9 mouse cellular contexts compared by ENCODE assay signal in the genomic region with DNA sequence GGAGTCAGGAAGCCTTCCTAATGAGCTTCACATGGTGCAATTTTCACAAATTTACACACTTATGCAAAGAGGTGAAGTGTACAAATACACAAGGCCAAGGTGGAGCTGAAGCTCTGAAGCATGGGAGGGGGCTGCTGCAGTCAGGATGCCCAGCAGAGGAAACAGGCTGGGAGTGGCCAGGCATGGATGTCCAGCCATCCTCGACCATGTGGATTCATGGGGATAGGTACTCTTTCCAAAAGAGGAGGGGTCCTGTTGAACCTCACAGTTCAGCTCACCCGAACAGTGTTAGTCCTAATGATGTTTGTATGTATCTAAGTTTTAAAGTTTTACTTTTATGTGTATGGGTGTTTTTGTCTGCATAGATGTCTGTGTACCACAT.
A peak's percentile ranks its signal among the peaks of the same experiment; 100 is the strongest.
DNase-seq lines count a peak whose midpoint lies in the region; ATAC-seq lines count a peak whose summit lies in the region.
"Had no signal": no experiment of that assay in that cellular context is flagged by ENCODE, and none has a peak within 500 bp of the region (broad histone marks: within the 10 kb centered on the region; RNA-seq: fewer than 3 reads in every experiment).

No protein-coding gene starts in this region.

- H3K27ac ChIP-seq in forebrain, embryonic 10.5 days, result peak overlapping the region; percentile 65
- no peak overlapping the region for H3K27ac ChIP-seq in forebrain, embryonic 11.5 days (ENCODE audit: low read depth, low read length)
- H3K27ac ChIP-seq in kidney, embryonic 16.5 days (ENCODE audit: low read length), result peak overlapping the region; percentile 94
- H3K27ac ChIP-seq in embryonic facial prominence, embryonic 13.5 days, result peak overlapping the region; percentile 48; the same call in 1 of the 2 replicates
- H3K27ac ChIP-seq in liver, embryonic 11.5 days (ENCODE audit: low read depth, low read length), result peak overlapping the region; percentile 25; the same call in 1 of the 2 replicates

- DNase-seq in forebrain, embryonic 10.5 days (ENCODE audit: extremely low spot score, low spot score), result no peak
- DNase-seq in forebrain, embryonic 11.5 days (ENCODE audit: low spot score), result no peak
- DNase-seq in kidney, postnatal 10 days, result no peak
- no peak for DNase-seq in liver, embryonic 11.5 days (ENCODE audit: low spot score)
- DNase-seq in ovary, postnatal 10 days (ENCODE audit: low spot score), result no peak
- DNase-seq in natural killer cell, adult 2 months (ENCODE audit: low spot score in 2 of 2), result no peak

- H3K9ac ChIP-seq in forebrain, embryonic 11.5 days (ENCODE audit: low read length), result no peak overlapping the region
- no peak overlapping the region for H3K9ac ChIP-seq in kidney, embryonic 16.5 days (replicated peaks; ENCODE audit: low read length)
- H3K9ac ChIP-seq in embryonic facial prominence, embryonic 13.5 days, result no peak overlapping the region
- no peak overlapping the region for H3K9ac ChIP-seq in liver, embryonic 11.5 days (ENCODE audit: low read depth, low read length)

- H3K27me3 ChIP-seq in forebrain, embryonic 10.5 days (ENCODE audit: poor library complexity, severe bottlenecking), result no peaks in the 10 kb centered on the region
- no peaks in the 10 kb centered on the region for H3K27me3 ChIP-seq in forebrain, embryonic 11.5 days (ENCODE audit: control insufficient read depth, insufficient read depth, low read length)
- no peaks in the 10 kb centered on the region for H3K27me3 ChIP-seq in kidney, embryonic 16.5 days (ENCODE audit: insufficient read depth, low read length)
- no peaks in the 10 kb centered on the region for H3K27me3 ChIP-seq in embryonic facial prominence, embryonic 13.5 days
- H3K27me3 ChIP-seq in liver, embryonic 11.5 days (replicated peaks; ENCODE audit: control insufficient read depth, insufficient read depth, low read length), result peaks cover 3% of the 10 kb centered on the region
- H3K27me3 ChIP-seq: Patski had no signal

- H3K4me3 ChIP-seq in forebrain, embryonic 10.5 days, result no peak overlapping the region
- no peak overlapping the region for H3K4me3 ChIP-seq in forebrain, embryonic 11.5 days (ENCODE audit: low read depth, low read length)
- no peak overlapping the region for H3K4me3 ChIP-seq in kidney, embryonic 16.5 days (ENCODE audit: low read length)
- H3K4me3 ChIP-seq in embryonic facial prominence, embryonic 13.5 days, result no peak overlapping the region
- no peak overlapping the region for H3K4me3 ChIP-seq in liver, embryonic 11.5 days (ENCODE audit: low read depth, low read length)

- no peaks in the 10 kb centered on the region for H3K36me3 ChIP-seq in forebrain, embryonic 10.5 days (replicated peaks)
- H3K36me3 ChIP-seq in forebrain, embryonic 11.5 days (ENCODE audit: control insufficient read depth, insufficient read depth, low read length), result no peaks in the 10 kb centered on the region
- 0 out of 2 replicates have a peak, but pooled peaks cover 3% of the 10 kb centered on the region for H3K36me3 ChIP-seq in kidney, embryonic 16.5 days (ENCODE audit: insufficient read depth, low read length)
- no peaks in the 10 kb centered on the region for H3K36me3 ChIP-seq in embryonic facial prominence, embryonic 13.5 days
- no peaks in the 10 kb centered on the region for H3K36me3 ChIP-seq in liver, embryonic 11.5 days (ENCODE audit: control insufficient read depth, insufficient read depth, low read length)

- H3K9me3 ChIP-seq in forebrain, embryonic 10.5 days, result no peaks in the 10 kb centered on the region
- H3K9me3 ChIP-seq in forebrain, embryonic 11.5 days (ENCODE audit: control insufficient read depth, low read length), result no peaks in the 10 kb centered on the region
- H3K9me3 ChIP-seq in kidney, embryonic 16.5 days (ENCODE audit: low read length), result no peaks in the 10 kb centered on the region
- H3K9me3 ChIP-seq in embryonic facial prominence, embryonic 13.5 days, result no peaks in the 10 kb centered on the region
- no peaks in the 10 kb centered on the region for H3K9me3 ChIP-seq in liver, embryonic 11.5 days (ENCODE audit: control insufficient read depth, low read length)

- no peak for ATAC-seq in forebrain, embryonic 11.5 days (replicated peaks; ENCODE audit: low FRiP score)
- ATAC-seq in kidney, embryonic 16.5 days (ENCODE audit: low FRiP score, low TSS enrichment), result peak; percentile 21
- no peak for ATAC-seq in embryonic facial prominence, embryonic 13.5 days (ENCODE audit: insufficient number of reproducible peaks, insufficient read depth, low FRiP score, low TSS enrichment, low read depth)
- no peak for ATAC-seq in liver, embryonic 11.5 days (replicated peaks; ENCODE audit: low FRiP score)
- ATAC-seq: Patski had no signal

- no peak overlapping the region for H3K4me2 ChIP-seq in forebrain, embryonic 11.5 days (ENCODE audit: low read depth, low read length, severe bottlenecking)
- no peak overlapping the region for H3K4me2 ChIP-seq in kidney, embryonic 16.5 days (replicated peaks; ENCODE audit: low read depth, low read length)
- H3K4me2 ChIP-seq in embryonic facial prominence, embryonic 13.5 days, result no peak overlapping the region
- no peak overlapping the region for H3K4me2 ChIP-seq in liver, embryonic 11.5 days

- peaks cover 36% of the 10 kb centered on the region for H3K4me1 ChIP-seq in forebrain, embryonic 10.5 days
- 0 out of 2 replicates have a peak, but pooled peaks cover 2% of the 10 kb centered on the region for H3K4me1 ChIP-seq in forebrain, embryonic 11.5 days (replicated peaks; ENCODE audit: control insufficient read depth, insufficient read depth, low read length)
- peaks cover 23% of the 10 kb centered on the region for H3K4me1 ChIP-seq in kidney, embryonic 16.5 days (ENCODE audit: insufficient read depth, low read length)
- H3K4me1 ChIP-seq in embryonic facial prominence, embryonic 13.5 days, result peaks cover 34% of the 10 kb centered on the region
- H3K4me1 ChIP-seq in liver, embryonic 11.5 days (replicated peaks; ENCODE audit: control insufficient read depth, insufficient read depth, low read length), result peaks cover 4% of the 10 kb centered on the region; the same call in 1 of the 2 replicates

- WGBS in forebrain, embryonic 10.5 days, result 78% methylated on average over 2 of the region's 2 CpGs
- 77% methylated on average over 2 of the region's 2 CpGs for WGBS in forebrain, embryonic 11.5 days
- 28% methylated on average over 2 of the region's 2 CpGs for WGBS in kidney, embryonic 16.5 days
- WGBS in embryonic facial prominence, embryonic 13.5 days, result 68% methylated on average over 2 of the region's 2 CpGs
- WGBS in liver, embryonic 11.5 days, result 55% methylated on average over 2 of the region's 2 CpGs
